In the genomic region with DNA sequence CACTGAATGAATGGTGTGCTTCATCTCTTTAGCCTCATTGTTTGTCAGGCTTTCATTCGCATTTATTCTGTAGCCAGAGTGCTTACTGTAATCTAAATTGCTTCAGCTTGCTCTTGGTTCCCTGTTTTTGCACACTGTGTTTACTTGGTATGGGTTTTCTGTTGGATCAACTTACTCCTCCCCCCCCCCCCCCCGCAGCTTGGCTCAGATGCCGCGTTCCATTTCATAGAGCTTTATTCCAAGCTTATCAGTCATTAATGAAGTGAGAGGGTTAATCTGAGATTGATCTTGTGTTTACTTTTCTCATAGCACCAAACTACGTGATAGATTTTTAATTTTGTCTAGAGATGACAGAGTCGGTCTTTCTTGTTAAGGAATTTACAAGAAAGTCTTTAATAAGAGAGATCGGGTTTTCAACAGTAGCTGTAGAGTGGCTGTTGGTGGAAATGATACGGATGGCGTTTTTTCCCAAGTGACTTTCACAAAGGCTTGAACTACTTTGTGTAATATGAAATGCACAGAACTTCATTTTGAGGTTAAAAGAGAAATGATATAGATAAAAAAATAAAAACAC, we compare ENCODE assay signal across 32 mouse cellular contexts. TPM values are rescaled to one million over a fixed set of nuclear protein-coding genes. Genes with fewer than 3 reads are reported as not detected.
"Had no signal": no experiment of that assay in that cellular context is flagged by ENCODE, and none has a peak within 500 bp of the region (broad histone marks: within the 10 kb centered on the region; RNA-seq: fewer than 3 reads in every experiment).

No protein-coding gene starts in this region.

- ATAC-seq: liver, embryonic 12.5 days; liver, postnatal 0 days; midbrain, embryonic 13.5 days; midbrain, embryonic 15.5 days; midbrain, embryonic 16.5 days had no signal

- H3K4me1 ChIP-seq: limb, embryonic 10.5 days; limb, embryonic 12.5 days; limb, embryonic 13.5 days; limb, embryonic 15.5 days; liver, embryonic 12.5 days; liver, embryonic 13.5 days; liver, embryonic 15.5 days; megakaryocyte, embryonic 14.5 days; midbrain, embryonic 10.5 days; midbrain, embryonic 12.5 days; midbrain, embryonic 13.5 days; midbrain, embryonic 15.5 days; neural tube, embryonic 12.5 days; neural tube, embryonic 13.5 days had no signal

- H3K36me3 ChIP-seq: limb, embryonic 10.5 days; limb, embryonic 12.5 days; limb, embryonic 13.5 days; limb, embryonic 15.5 days; liver, embryonic 12.5 days; liver, embryonic 13.5 days; liver, embryonic 15.5 days; midbrain, embryonic 10.5 days; midbrain, embryonic 12.5 days; midbrain, embryonic 13.5 days; midbrain, embryonic 15.5 days; neural tube, embryonic 12.5 days; neural tube, embryonic 13.5 days had no signal

- H3K4me3 ChIP-seq: left cerebral cortex, adult 2 months; limb, embryonic 10.5 days; limb, embryonic 12.5 days; limb, embryonic 13.5 days; limb, embryonic 15.5 days; liver, embryonic 12.5 days; liver, embryonic 13.5 days; liver, embryonic 15.5 days; megakaryocyte, embryonic 14.5 days; midbrain, embryonic 10.5 days; midbrain, embryonic 12.5 days; midbrain, embryonic 13.5 days; midbrain, embryonic 15.5 days; myocyte; neural tube, embryonic 12.5 days; neural tube, embryonic 13.5 days had no signal

- H3K9me3 ChIP-seq: limb, embryonic 10.5 days; limb, embryonic 12.5 days; limb, embryonic 13.5 days; limb, embryonic 15.5 days; liver, embryonic 12.5 days; liver, embryonic 13.5 days; liver, embryonic 15.5 days; midbrain, embryonic 10.5 days; midbrain, embryonic 12.5 days; midbrain, embryonic 13.5 days; midbrain, embryonic 15.5 days; neural tube, embryonic 12.5 days; neural tube, embryonic 13.5 days had no signal

- H3K9ac ChIP-seq: limb, embryonic 12.5 days; limb, embryonic 13.5 days; limb, embryonic 15.5 days; liver, embryonic 12.5 days; liver, embryonic 13.5 days; liver, embryonic 14.5 days; liver, embryonic 15.5 days; liver, postnatal 0 days; midbrain, embryonic 12.5 days; midbrain, embryonic 13.5 days; midbrain, embryonic 15.5 days; neural tube, embryonic 12.5 days; neural tube, embryonic 13.5 days had no signal

- H3K4me2 ChIP-seq: limb, embryonic 12.5 days; limb, embryonic 13.5 days; limb, embryonic 15.5 days; liver, embryonic 11.5 days; liver, embryonic 12.5 days; liver, embryonic 13.5 days; liver, embryonic 15.5 days; midbrain, embryonic 11.5 days; midbrain, embryonic 12.5 days; midbrain, embryonic 13.5 days; midbrain, embryonic 15.5 days; neural tube, embryonic 12.5 days; neural tube, embryonic 13.5 days had no signal

- DNase-seq: layer of hippocampus, postnatal 36 days; left cerebral cortex, postnatal 4 days; liver; liver, embryonic 13.5 days; liver, postnatal 0 days; lung, adult 2 months; lung, postnatal 14 days; lung, postnatal 4 days; midbrain, embryonic 14.5 days had no signal

- H3K27me3 ChIP-seq: limb, embryonic 12.5 days; limb, embryonic 13.5 days; limb, embryonic 15.5 days; liver, embryonic 12.5 days; liver, embryonic 13.5 days; liver, embryonic 15.5 days; megakaryocyte, embryonic 14.5 days; midbrain, embryonic 12.5 days; midbrain, embryonic 13.5 days; midbrain, embryonic 15.5 days; neural tube, embryonic 12.5 days; neural tube, embryonic 13.5 days had no signal

- H3K27ac ChIP-seq: left cerebral cortex, adult 2 months; limb, embryonic 10.5 days; limb, embryonic 12.5 days; limb, embryonic 13.5 days; limb, embryonic 15.5 days; liver, embryonic 12.5 days; liver, embryonic 13.5 days; liver, embryonic 14.5 days; liver, embryonic 15.5 days; macrophage; midbrain, embryonic 10.5 days; midbrain, embryonic 12.5 days; midbrain, embryonic 13.5 days; midbrain, embryonic 15.5 days; neural tube, embryonic 12.5 days; neural tube, embryonic 13.5 days had no signal

RNA-seq across cellular contexts. Expression of a gene that starts 59.6 kb away (rescaled TPM):
- polyA plus RNA-seq: limb, embryonic 10.5 days; limb, embryonic 11.5 days; limb, embryonic 12.5 days; limb, embryonic 13.5 days; limb, embryonic 15.5 days; liver, adult 2 months; lung, adult 2 months; macrophage; midbrain, embryonic 10.5 days; midbrain, embryonic 11.5 days; midbrain, embryonic 12.5 days; midbrain, embryonic 13.5 days; midbrain, embryonic 14.5 days; midbrain, embryonic 16.5 days; myocyte; neural tube, embryonic 11.5 days; neural tube, embryonic 13.5 days had no signal
